Mouse (Mus musculus): Measurements from ENCODE around the gene Gcc2. TPM values are rescaled to one million over a fixed set of nuclear protein-coding genes. Genes with fewer than 3 reads are reported as not detected.
"Not testable (repeated sequence)": the region's sequence is repeated elsewhere in the genome, so short reads cannot be mapped to it uniquely, and the experiment has no call there.

The Gcc2 gene
- polyA plus RNA-seq, 1 experiment from 2014 or later, result 70.5 TPM

GRCm38 (mm10) chr10:58231779-58232640 lies 23.3 kb upstream of the Gcc2 start:
- DNase-seq (ENCODE audit: low spot score), result peak; percentile 53

- not testable (repeated sequence) for DNase-seq (ENCODE audit: low spot score)
Observed at GRCm38 (mm10) chr10:58232641-58232969, 22.7 kb upstream of the Gcc2 start, which contains the start of gene Duxf3. Gene Duxf3 (minus strand): TSS chr10:58232675.

DNA sequence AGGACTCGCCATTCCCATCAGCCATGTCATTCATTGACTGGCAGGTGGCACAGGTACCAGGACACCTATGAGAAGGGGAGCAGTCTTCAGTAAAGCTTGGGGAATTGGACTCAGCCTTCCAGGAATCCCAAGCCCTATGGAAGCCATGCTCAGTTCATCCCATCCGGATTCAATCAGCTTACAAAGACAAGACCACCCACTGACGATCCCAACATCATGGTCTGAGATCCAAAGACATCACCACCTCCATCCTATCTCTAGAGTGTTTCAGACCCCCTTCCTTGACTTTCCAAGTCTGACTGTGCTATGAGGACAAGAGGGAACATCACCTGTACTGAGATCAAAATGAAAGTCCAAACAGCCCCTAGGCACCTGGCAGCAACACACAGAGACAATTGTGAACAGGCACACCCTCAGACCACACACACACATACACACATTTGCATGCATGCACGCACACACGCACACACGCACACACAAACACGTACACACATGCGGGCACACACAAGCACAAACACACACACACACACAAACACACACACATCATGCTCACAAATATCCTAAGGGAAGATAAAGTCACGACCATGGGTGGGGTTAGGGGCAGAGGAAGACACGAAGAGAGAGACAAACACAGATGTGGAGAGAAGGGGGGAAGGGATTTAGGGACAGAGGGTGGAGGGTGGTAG lies 22.1 kb upstream of the Gcc2 start:
- DNase-seq (ENCODE audit: low spot score), result not testable (repeated sequence)

GRCm38 (mm10) chr10:58233740-58234121 lies 21.6 kb upstream of the Gcc2 start:
- DNase-seq (ENCODE audit: low spot score), result not testable (repeated sequence)

GRCm38 (mm10) chr10:58234985-58235384 lies 20.3 kb upstream of the Gcc2 start:
- DNase-seq (ENCODE audit: low spot score), result not testable (repeated sequence)

GRCm38 (mm10) chr10:58236613-58237012 lies 18.7 kb upstream of the Gcc2 start, which contains the start of gene Gm4981:
Gene Gm4981 (minus strand): TSS chr10:58236701.
- no peak for DNase-seq (ENCODE audit: low spot score)

DNA sequence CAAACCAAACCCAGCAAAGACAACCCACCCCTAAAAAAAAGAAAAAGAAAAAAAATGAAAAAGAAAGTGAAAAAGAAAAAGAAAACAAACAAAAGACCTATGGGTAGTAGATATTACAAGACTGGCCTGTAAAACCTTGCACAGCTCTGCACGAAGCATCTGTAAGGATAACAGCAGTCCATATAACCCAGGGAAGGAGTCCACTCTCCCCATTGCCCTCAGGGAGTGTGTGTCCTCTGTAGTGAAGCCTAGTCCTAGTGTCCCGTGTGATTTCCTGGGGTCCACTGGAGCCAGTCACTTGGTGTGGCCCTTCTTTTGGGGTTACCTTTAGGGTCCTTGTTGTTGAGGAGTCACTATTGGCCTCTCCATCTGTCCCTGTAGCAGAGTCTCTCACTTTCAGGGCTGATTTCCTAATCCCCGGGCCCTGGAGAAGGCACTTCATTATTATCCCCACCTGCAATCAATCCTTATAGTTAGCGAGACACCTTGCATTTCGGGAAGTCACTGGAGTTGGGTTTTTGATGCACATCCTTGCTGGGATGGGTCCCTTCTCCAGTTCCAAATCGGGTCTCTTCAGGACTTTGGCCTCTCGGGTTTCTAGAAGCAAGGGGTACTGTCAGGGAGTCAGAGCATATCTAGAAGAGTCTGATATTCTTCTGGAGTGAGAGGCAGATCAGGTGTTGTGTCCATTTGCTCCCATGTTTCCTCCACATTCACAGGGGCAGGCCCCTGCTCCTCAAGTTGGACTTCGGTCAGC lies 16.1 kb upstream of the Gcc2 start:
- peak; percentile 21 for DNase-seq (ENCODE audit: low spot score)

DNA sequence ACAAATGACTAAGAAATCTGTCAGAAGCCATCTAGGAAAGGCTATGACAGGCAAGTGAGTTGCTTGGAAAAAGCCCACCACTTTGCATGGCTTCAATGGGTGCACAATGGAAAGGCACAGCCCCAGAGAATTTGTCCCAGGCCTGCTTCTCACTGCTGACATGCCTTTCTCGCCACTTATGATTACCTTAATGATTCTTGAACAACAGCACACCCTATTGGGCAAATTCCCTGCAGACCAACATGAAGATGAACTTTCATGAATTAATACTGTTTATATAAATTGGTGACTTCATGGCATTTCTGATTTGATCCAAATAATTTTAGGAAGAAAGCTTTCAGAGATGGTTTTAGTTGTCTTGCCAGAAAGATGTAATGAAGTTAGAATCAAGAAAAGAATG lies 5.8 kb upstream of the Gcc2 start:
- DNase-seq (ENCODE audit: low spot score), result no peak

DNA sequence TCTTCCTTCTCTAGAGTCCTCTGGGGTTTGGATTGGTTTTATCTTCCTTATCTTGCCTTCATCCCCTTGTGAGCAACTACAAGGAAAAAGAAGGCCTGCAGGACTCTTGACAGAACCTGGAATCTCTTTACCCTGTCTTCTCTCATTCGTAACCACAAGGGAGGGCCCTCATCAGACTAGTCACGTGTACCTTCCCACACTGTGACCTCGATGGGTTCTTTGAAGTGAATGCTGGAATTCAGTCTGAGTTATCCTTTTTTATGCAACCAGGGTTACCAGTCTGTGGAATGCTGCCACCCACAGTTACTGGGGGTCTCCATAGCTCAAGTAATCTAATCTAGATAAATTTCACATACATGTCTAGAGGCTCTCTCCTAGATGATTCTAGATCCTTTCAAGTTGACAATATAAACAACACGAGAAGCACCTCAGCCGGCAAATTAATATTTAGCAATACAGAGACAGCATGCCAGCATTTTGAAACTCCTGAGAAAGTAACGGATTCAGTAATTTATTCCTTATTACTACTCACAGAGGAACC lies 592 bp upstream of the Gcc2 start:
- DNase-seq (ENCODE audit: low spot score), result peak; percentile 21

- peak; percentile 7 for DNase-seq (ENCODE audit: low spot score)
Observed at GRCm38 (mm10) chr10:58255954-58256353, 657 bp downstream of the Gcc2 start.

DNA sequence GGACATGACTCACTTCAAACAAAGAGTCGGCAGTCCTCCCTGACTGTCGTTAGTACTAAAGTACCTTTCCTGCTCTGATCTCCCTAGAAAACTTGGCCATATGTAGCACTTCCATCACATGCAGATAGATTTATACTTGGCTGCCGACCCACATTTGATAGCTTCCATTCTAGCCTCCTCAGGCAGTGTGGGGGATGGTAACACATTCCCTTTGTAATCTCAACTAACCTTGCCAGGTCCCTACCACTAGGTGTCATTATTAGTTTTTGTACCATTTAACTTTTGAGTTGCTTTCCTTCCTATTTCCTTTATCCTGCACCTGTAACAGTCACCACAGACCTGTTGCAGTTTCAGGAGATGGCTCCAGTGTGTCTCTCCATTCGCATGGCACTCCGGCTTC lies 3.2 kb downstream of the Gcc2 start:
- peak; percentile 12 for DNase-seq (ENCODE audit: low spot score)

- DNase-seq (ENCODE audit: low spot score), result no peak
Observed at GRCm38 (mm10) chr10:58282238-58282637, 26.9 kb downstream of the Gcc2 start.

GRCm38 (mm10) chr10:58290742-58291141 lies 35.4 kb downstream of the Gcc2 start:
- no peak for DNase-seq (ENCODE audit: low spot score)

- DNase-seq (ENCODE audit: low spot score), result no peak
Observed at GRCm38 (mm10) chr10:58294246-58294645, 38.9 kb downstream of the Gcc2 start.

- DNase-seq (ENCODE audit: low spot score), result no peak
Observed at GRCm38 (mm10) chr10:58295605-58296004, 40.3 kb downstream of the Gcc2 start.

GRCm38 (mm10) chr10:58304996-58305395 lies 49.7 kb downstream of the Gcc2 start:
- DNase-seq (ENCODE audit: low spot score), result no peak

DNA sequence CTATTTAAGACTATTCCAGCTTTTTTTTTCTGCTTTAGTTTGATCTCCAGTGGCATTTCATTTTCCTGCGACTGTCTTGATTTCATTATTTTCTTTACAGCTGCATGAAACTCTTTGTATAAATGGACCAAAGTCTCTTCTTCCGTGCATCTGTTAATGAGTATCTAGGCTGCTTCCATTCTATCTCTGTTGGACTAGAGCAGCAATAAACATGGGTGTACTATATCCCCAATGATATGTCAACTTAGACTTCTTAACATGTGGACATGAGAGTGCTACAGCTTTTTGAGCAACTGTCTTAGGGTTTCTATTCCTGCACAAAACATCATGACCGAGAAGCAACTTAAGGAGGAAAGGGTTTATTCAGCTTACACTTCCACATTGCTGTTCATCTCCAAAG lies 51.6 kb downstream of the Gcc2 start:
- DNase-seq (ENCODE audit: low spot score), result no peak

DNA sequence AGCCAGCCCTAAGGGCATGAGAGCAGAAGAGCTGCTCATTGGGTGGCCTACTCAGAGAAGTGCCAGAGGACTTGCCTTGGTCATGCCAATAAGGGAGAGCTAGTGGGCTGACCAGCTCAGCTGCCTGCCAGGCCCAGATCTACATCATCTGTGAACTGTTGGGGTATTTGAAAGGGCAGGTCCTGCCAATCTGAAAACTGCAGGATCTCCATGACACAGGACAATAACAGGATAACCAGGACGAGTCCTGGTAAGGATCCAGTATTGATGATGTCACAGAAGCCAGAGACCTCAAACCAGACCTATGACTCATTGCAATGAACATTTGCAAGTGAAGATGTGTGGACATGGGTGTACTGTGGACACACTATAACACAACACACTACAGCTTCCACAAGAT lies 55.5 kb downstream of the Gcc2 start:
- no peak for DNase-seq (ENCODE audit: low spot score)

DNA sequence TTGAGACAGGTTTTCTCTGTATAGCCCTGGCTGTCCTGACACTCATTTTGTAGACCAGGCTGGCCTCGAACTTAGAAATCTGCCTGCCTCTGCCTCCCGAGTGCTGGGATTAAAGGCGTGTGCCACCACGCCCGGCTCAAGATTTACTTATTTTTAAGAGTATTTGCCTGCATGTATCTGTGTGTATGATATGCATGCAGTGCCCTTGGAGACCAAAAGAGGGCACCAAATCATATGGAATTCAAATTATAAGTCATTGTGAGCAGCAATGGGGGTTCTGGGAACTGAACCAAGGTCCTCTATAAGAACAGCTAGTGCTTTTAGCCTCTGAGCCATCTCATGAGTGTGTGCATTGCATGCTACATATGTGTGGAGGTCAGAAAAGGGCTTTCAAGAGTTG lies 57.6 kb downstream of the Gcc2 start:
- DNase-seq (ENCODE audit: low spot score), result no peak

DNA sequence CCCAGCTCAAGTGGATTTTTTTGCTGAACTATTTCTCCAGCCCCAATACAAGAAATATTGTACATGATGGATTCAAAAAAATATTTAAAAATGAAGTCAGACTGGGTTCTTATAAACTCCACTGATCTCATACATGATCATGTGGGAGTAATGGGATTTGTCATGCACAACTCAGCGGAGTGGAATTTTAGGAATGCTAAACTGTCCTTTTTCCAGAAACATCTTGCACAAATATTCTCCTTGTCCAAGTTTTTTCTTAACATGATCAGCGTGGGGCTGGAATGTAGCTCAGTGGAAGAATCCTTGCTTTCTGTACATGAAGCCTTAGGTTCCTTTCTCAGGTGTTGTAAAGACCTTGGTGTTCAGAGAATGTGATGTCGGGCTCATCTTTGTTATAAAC lies 65.6 kb downstream of the Gcc2 start:
- no peak for DNase-seq (ENCODE audit: low spot score)

GRCm38 (mm10) chr10:58322361-58323027 lies 67.2 kb downstream of the Gcc2 start:
- DNase-seq (ENCODE audit: low spot score), result no peak
